Mouse (Mus musculus): ENCODE results near the gene Dnajc3. TPM values are rescaled to one million over a fixed set of nuclear protein-coding genes. Genes with fewer than 3 reads are reported as not detected.

The Dnajc3 gene
- polyA plus RNA-seq, 1 experiment from 2014 or later, result 24.4 TPM

- Histone ChIP-seq H3K27me3 (ENCODE audit: control insufficient read depth, insufficient read depth, low read length) (no peaks in the 10 kb centered on the region), H3K4me1 (ENCODE audit: control insufficient read depth in 2 of 2, insufficient read depth in 2 of 2, low read length in 2 of 2) (peaks cover 0 to 3% of the 10 kb centered on the region in 2 experiments; a peak in 1 of 4 replicates), H3K27ac (replicated peaks in 1 of 2; ENCODE audit: control insufficient read depth in 1 of 2, insufficient read depth in 1 of 2, low read depth in 2 of 2, low read length in 2 of 2) (peak overlapping the region in 1 of 2 experiments; percentile 38; a peak in 2 of 4 replicates), H3K4me2 (ENCODE audit: low read length) (no peak overlapping the region), H3K4me3 (ENCODE audit: control insufficient read depth in 1 of 2, insufficient read depth in 1 of 2, low read depth in 1 of 2, low read length in 2 of 2) (no peak overlapping the region), H3K9me3 (ENCODE audit: control insufficient read depth, low read length) (no peaks in the 10 kb centered on the region), H3K36me3 (ENCODE audit: control insufficient read depth, insufficient read depth, low read length) (peaks cover 55% of the 10 kb centered on the region), H3K9ac (ENCODE audit: low read length) (no peak overlapping the region)
- ATAC-seq (ENCODE audit: insufficient number of reproducible peaks, insufficient read depth, low FRiP score, low read depth), result no peak
Observed at GRCm38 (mm10) chr14:118983396-118983795, 45.6 kb downstream of the Dnajc3 start.

- WGBS, result 85% methylated on average over 4 of the region's 4 CpGs
- no peaks in the 10 kb centered on the region for H3K27me3 ChIP-seq (ENCODE audit: control insufficient read depth, insufficient read depth, low read length)
- no peak for ATAC-seq (ENCODE audit: insufficient number of reproducible peaks, insufficient read depth, low FRiP score, low read depth)
- no peak overlapping the region for H3K9ac ChIP-seq (ENCODE audit: low read length)
- no peak overlapping the region for H3K4me2 ChIP-seq (ENCODE audit: low read length)
- no peaks in the 10 kb centered on the region for H3K9me3 ChIP-seq (ENCODE audit: control insufficient read depth, low read length)
- peaks cover 47% of the 10 kb centered on the region for H3K36me3 ChIP-seq (ENCODE audit: control insufficient read depth, insufficient read depth, low read length)
- no peak overlapping the region for H3K27ac ChIP-seq (replicated peaks in 1 of 2; ENCODE audit: control insufficient read depth in 1 of 2, insufficient read depth in 1 of 2, low read depth in 2 of 2, low read length in 2 of 2)
- H3K4me1 ChIP-seq (ENCODE audit: control insufficient read depth in 2 of 2, insufficient read depth in 2 of 2, low read length in 2 of 2), result peaks cover 2 to 4% of the 10 kb centered on the region in 2 experiments; a peak in 2 of 4 replicates
- no peak overlapping the region for H3K4me3 ChIP-seq (ENCODE audit: control insufficient read depth in 1 of 2, insufficient read depth in 1 of 2, low read depth in 1 of 2, low read length in 2 of 2)
Observed at GRCm38 (mm10) chr14:118984161-118984560, 46.4 kb downstream of the Dnajc3 start.

- Histone ChIP-seq H3K9me3 (ENCODE audit: control insufficient read depth, low read length) (no peaks in the 10 kb centered on the region), H3K4me3 (ENCODE audit: control insufficient read depth in 1 of 2, insufficient read depth in 1 of 2, low read depth in 1 of 2, low read length in 2 of 2) (no peak overlapping the region), H3K4me2 (ENCODE audit: low read length) (no peak overlapping the region), H3K36me3 (ENCODE audit: control insufficient read depth, insufficient read depth, low read length) (peaks cover 26% of the 10 kb centered on the region), H3K27me3 (ENCODE audit: control insufficient read depth, insufficient read depth, low read length) (no peaks in the 10 kb centered on the region), H3K4me1 (ENCODE audit: control insufficient read depth in 2 of 2, insufficient read depth in 2 of 2, low read length in 2 of 2) (peaks cover 2 to 4% of the 10 kb centered on the region in 2 experiments; a peak in 2 of 4 replicates), H3K27ac (replicated peaks in 1 of 2; ENCODE audit: control insufficient read depth in 1 of 2, insufficient read depth in 1 of 2, low read depth in 2 of 2, low read length in 2 of 2) (no peak overlapping the region), H3K9ac (ENCODE audit: low read length) (no peak overlapping the region)
- no peak for ATAC-seq (ENCODE audit: insufficient number of reproducible peaks, insufficient read depth, low FRiP score, low read depth)
- WGBS, result 42% methylated on average over 16 of the region's 16 CpGs
Observed at GRCm38 (mm10) chr14:118986653-118987522, 49.1 kb downstream of the Dnajc3 start.

GRCm38 (mm10) chr14:118987523-118988496 lies 50.0 kb downstream of the Dnajc3 start:
- H3K4me3 ChIP-seq (ENCODE audit: control insufficient read depth in 1 of 2, insufficient read depth in 1 of 2, low read depth in 1 of 2, low read length in 2 of 2), result no peak overlapping the region
- peak; percentile 79 for ATAC-seq (ENCODE audit: insufficient number of reproducible peaks, insufficient read depth, low FRiP score, low read depth)

GRCm38 (mm10) chr14:118995226-118995925 lies 57.6 kb downstream of the Dnajc3 start:
- no peaks in the 10 kb centered on the region for H3K27me3 ChIP-seq (ENCODE audit: control insufficient read depth, insufficient read depth, low read length)
- H3K27ac ChIP-seq (replicated peaks in 1 of 2; ENCODE audit: control insufficient read depth in 1 of 2, insufficient read depth in 1 of 2, low read depth in 2 of 2, low read length in 2 of 2), result no peak overlapping the region
- WGBS, result 64% methylated on average over 9 of the region's 9 CpGs
- no peaks in the 10 kb centered on the region for H3K9me3 ChIP-seq (ENCODE audit: control insufficient read depth, low read length)
- no peak overlapping the region for H3K4me3 ChIP-seq (ENCODE audit: control insufficient read depth in 1 of 2, insufficient read depth in 1 of 2, low read depth in 1 of 2, low read length in 2 of 2)
- no peak overlapping the region for H3K9ac ChIP-seq (ENCODE audit: low read length)
- H3K4me1 ChIP-seq (ENCODE audit: control insufficient read depth in 2 of 2, insufficient read depth in 2 of 2, low read length in 2 of 2), result no peaks in the 10 kb centered on the region
- H3K4me2 ChIP-seq (ENCODE audit: low read length), result no peak overlapping the region
- H3K36me3 ChIP-seq (ENCODE audit: control insufficient read depth, insufficient read depth, low read length), result peaks cover 49% of the 10 kb centered on the region
- no peak for ATAC-seq (ENCODE audit: insufficient number of reproducible peaks, insufficient read depth, low FRiP score, low read depth)

More at GRCm38 (mm10) chr14:118987523-118988496, 50.0 kb downstream of the Dnajc3 start:
- Histone ChIP-seq H3K27ac (replicated peaks in 1 of 2; ENCODE audit: control insufficient read depth in 1 of 2, insufficient read depth in 1 of 2, low read depth in 2 of 2, low read length in 2 of 2) (no peak overlapping the region), H3K9me3 (ENCODE audit: control insufficient read depth, low read length) (no peaks in the 10 kb centered on the region), H3K4me2 (ENCODE audit: low read length) (peak overlapping the region; percentile 26), H3K4me1 (ENCODE audit: control insufficient read depth in 2 of 2, insufficient read depth in 2 of 2, low read length in 2 of 2) (peaks cover 2 to 4% of the 10 kb centered on the region in 2 experiments; a peak in 2 of 4 replicates), H3K27me3 (ENCODE audit: control insufficient read depth, insufficient read depth, low read length) (no peaks in the 10 kb centered on the region), H3K36me3 (ENCODE audit: control insufficient read depth, insufficient read depth, low read length) (peaks cover 26% of the 10 kb centered on the region), H3K9ac (ENCODE audit: low read length) (no peak overlapping the region)
- WGBS, result 42% methylated on average over 13 of the region's 13 CpGs

GRCm38 (mm10) chr14:119003320-119003719 lies 65.5 kb downstream of the Dnajc3 start:
- no peak overlapping the region for H3K4me3 ChIP-seq (ENCODE audit: control insufficient read depth in 1 of 2, insufficient read depth in 1 of 2, low read depth in 1 of 2, low read length in 2 of 2)
- ATAC-seq (ENCODE audit: insufficient number of reproducible peaks, insufficient read depth, low FRiP score, low read depth), result no peak
- H3K9me3 ChIP-seq (ENCODE audit: control insufficient read depth, low read length), result no peaks in the 10 kb centered on the region
- no peak overlapping the region for H3K4me2 ChIP-seq (ENCODE audit: low read length)
- H3K36me3 ChIP-seq (ENCODE audit: control insufficient read depth, insufficient read depth, low read length), result peaks cover 28% of the 10 kb centered on the region
- H3K9ac ChIP-seq (ENCODE audit: low read length), result no peak overlapping the region
- H3K4me1 ChIP-seq (ENCODE audit: control insufficient read depth in 2 of 2, insufficient read depth in 2 of 2, low read length in 2 of 2), result peaks cover 0 to 5% of the 10 kb centered on the region in 2 experiments; a peak in 1 of 4 replicates
- H3K27me3 ChIP-seq (ENCODE audit: control insufficient read depth, insufficient read depth, low read length), result no peaks in the 10 kb centered on the region
- no peak overlapping the region for H3K27ac ChIP-seq (replicated peaks in 1 of 2; ENCODE audit: control insufficient read depth in 1 of 2, insufficient read depth in 1 of 2, low read depth in 2 of 2, low read length in 2 of 2)

- H3K27ac ChIP-seq (replicated peaks in 1 of 2; ENCODE audit: control insufficient read depth in 1 of 2, insufficient read depth in 1 of 2, low read depth in 2 of 2, low read length in 2 of 2), result no peak overlapping the region
- no peak for ATAC-seq (ENCODE audit: insufficient number of reproducible peaks, insufficient read depth, low FRiP score, low read depth)
Observed at GRCm38 (mm10) chr14:119005834-119006233, 68.1 kb downstream of the Dnajc3 start.

More at GRCm38 (mm10) chr14:119005834-119006233, 68.1 kb downstream of the Dnajc3 start:
- 0 out of 2 replicates have a peak overlapping the region, but pooled peaks have one; percentile 75 for H3K9ac ChIP-seq (ENCODE audit: low read length)
- H3K4me2 ChIP-seq (ENCODE audit: low read length), result peak overlapping the region; percentile 95
- H3K9me3 ChIP-seq (ENCODE audit: control insufficient read depth, low read length), result no peaks in the 10 kb centered on the region
- H3K36me3 ChIP-seq (ENCODE audit: control insufficient read depth, insufficient read depth, low read length), result peaks cover 21% of the 10 kb centered on the region
- no peak overlapping the region for H3K4me3 ChIP-seq (ENCODE audit: control insufficient read depth in 1 of 2, insufficient read depth in 1 of 2, low read depth in 1 of 2, low read length in 2 of 2)
- H3K4me1 ChIP-seq (ENCODE audit: control insufficient read depth in 2 of 2, insufficient read depth in 2 of 2, low read length in 2 of 2), result peaks cover 0 to 5% of the 10 kb centered on the region in 2 experiments; a peak in 1 of 4 replicates
- no peaks in the 10 kb centered on the region for H3K27me3 ChIP-seq (ENCODE audit: control insufficient read depth, insufficient read depth, low read length)
- 16% methylated on average over 5 of the region's 5 CpGs for WGBS
